Mouse (Mus musculus): ENCODE measurements around the gene Pip5k1a.
"Not testable (repeated sequence)": the region's sequence is repeated elsewhere in the genome, so short reads cannot be mapped to it uniquely, and the experiment has no call there.

Pip5k1a gene

DNA sequence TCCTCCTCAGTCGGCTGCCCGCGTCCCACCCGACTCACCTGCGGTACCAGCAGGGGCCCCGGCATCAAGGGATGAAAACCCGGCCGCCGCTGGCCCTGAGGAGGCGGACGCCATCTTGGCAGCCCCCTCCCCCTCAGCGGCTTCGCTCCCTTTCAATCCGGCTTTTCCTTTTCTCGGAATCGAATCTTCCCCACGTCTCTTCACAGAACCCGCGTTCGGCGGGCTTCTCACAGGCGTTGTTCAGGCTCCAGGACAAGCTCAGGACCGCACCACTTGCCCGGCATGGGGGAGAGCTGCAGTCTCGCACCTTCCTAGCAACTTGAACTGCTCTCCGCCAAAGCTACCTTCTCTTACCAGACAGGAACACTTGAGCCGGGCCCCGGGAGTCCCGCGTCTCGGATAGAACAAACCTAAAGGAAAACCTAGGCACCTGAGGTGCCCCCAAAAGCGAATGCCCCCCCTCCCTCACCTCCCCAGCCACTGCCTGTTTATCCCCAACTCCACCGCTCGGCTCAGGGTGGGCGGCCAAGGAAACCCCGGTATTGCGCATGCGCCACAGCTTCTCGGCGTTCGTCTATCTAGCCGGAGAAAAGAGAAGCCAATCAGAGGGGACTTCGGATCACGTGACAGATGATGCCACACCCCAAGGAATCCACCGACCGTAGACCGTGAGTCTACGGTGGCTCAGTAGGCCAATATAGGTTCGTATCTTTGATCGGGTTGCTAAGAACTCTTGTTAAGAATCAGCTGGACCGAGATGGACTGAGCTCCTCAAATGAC, at the start of gene Pip5k1a:
TSS of gene Pip5k1a (minus strand) at position 593 of the 780 bp plus-strand sequence.
- peak; percentile 99 for DNase-seq (ENCODE audit: low read depth)

DNA sequence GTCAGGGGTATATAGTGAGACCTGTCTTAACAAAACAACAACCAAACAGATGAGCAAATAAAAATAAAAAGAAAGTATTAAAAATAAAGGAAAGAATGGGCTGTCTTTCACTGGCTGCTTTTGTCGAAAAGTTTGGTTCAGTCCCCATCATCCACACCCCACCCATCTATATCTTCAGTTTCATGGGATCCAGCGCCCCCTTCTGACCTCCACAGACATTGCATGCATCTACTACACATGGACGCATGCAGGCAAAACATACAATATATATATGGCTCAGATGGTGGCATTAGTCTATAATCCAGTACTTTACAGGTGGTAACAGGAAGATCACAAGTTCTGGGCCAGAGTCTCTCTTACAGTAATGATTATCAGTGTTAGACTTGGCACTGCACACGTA, 47.1 kb upstream of the Pip5k1a start:
- DNase-seq (ENCODE audit: low read depth), result peak; percentile 58

DNA sequence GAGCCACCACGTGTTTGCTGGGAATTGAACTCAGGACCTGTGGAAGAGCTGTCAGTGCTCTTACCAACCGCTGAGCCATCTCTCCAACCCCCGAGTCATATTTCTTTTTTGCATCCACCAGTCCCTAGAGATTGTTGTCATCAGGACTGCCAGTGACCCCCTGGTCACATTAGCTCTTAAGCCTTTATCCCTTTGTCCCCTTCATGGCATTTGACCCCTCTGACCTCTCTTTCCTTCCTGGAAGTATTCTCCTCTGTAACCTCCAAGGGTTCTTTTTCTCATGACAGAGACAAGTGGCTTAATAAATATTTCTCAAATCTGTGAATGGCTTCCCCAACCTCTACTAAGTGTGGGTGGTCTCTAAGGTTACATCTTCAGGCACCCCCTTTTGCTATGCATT, 41.2 kb upstream of the Pip5k1a start:
- DNase-seq (ENCODE audit: low read depth), result no peak

DNA sequence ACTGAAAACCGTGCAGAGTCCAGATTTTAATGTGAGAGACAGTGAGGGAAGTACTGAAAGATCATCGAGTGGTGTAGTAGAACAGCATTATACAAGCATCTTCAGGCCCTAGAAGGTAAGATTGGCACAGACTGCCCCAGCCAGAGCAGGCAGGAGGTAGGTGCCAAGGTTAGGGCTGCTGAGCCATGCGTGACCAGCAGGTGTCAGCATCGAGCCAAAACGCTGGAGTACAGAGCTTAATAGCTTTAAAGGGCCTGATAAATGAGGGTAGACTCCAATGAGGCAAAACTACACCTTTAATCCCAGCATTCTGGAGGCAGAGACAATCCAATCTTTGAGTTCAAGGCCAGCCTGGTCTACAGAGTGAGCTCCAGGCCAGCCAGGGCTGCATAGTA, 35.9 kb upstream of the Pip5k1a start:
- peak; percentile 78 for DNase-seq (ENCODE audit: low read depth)

DNA sequence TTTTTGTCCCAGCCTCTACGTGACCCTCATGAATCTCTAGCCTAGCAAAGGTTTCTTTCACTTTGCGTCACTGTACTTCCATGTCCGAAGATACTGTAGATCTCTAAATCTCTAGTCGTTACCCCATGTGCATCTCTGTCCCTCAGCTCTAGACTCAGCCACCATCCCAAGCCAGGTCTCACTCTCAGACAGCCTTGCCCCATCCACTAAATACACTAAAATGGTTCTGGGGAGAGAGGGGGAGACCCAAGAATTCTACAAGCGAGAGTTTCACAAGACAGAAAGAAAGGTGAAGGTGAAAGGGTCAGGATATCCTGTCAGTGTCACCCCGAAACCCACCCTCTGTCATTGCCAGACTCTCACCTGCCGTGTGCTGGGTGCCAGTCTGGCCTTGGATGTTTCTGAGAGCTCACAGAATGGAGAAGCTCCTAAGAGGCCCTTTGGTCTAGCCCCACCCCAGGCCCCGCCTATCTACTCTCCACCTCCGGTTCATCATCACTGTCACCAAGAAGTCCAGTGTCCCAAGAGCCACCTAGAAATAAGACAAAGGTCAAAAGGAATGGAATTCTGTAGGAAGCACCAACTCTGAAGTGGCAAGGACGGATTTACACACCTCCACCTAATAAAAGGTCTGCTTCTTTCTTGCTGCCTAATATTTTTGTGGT, 35.4 kb upstream of the Pip5k1a start, which contains the start of gene Tnfaip8l2:
TSS of gene Tnfaip8l2 (minus strand) at position 409 of the 665 bp plus-strand sequence.
- no peak for DNase-seq (ENCODE audit: low read depth)

DNA sequence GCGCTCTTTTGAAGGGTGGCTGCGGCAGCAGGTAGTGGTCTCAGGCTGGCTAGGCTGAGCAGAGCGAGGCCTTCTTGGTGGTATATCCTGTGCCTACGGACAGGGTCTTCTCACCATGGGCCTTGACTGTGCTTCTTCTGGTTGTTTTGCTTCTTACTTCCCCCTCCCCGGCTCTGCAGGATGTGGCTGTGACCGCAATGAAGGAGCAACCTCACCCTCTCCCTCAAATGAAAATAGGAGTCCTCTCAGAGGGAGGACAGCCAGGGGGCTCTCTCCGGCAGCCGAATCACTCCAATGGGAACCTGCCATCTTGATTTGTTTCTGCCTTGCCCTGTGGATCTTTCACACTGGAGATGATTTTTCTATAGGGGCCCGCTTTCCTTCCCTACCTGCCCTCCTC, 34.7 kb upstream of the Pip5k1a start:
- no peak for DNase-seq (ENCODE audit: low read depth)

DNA sequence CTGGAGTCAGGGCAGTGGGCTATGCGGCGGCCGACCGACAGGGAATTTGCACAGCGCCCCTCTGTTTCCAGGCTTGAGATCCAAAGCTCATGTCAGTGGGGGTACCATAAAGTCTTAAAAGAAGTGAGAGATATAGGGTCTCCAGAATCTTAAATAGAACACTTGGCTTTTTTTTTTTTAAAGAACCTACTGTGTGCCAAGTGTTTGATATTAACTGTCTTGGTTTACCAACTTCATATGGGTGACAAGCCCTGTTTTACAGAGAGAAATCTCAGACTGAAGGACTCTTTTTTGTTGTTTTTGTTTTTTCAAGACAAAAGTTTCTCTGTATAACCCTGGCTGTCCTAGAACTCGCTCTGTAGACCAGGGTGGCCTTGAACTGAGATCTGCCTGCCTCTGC, 34.1 kb upstream of the Pip5k1a start:
- DNase-seq (ENCODE audit: low read depth), result no peak

DNA sequence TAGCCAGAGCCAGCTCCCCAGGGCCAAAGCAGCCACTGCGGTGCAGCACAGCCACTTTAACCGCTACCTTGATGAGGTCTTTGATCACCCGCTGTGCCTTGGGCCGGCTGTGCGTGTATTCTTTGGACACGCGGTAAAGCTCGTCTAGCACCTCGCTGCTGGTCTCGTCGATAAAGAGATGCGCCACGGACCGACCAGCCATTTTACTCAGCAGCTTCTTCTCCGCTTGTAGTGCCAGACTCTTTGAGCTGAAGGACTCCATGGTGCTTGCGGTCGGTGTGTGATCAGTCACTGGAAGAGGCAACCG, 33.5 kb upstream of the Pip5k1a start:
- no peak for DNase-seq (ENCODE audit: low read depth)

DNA sequence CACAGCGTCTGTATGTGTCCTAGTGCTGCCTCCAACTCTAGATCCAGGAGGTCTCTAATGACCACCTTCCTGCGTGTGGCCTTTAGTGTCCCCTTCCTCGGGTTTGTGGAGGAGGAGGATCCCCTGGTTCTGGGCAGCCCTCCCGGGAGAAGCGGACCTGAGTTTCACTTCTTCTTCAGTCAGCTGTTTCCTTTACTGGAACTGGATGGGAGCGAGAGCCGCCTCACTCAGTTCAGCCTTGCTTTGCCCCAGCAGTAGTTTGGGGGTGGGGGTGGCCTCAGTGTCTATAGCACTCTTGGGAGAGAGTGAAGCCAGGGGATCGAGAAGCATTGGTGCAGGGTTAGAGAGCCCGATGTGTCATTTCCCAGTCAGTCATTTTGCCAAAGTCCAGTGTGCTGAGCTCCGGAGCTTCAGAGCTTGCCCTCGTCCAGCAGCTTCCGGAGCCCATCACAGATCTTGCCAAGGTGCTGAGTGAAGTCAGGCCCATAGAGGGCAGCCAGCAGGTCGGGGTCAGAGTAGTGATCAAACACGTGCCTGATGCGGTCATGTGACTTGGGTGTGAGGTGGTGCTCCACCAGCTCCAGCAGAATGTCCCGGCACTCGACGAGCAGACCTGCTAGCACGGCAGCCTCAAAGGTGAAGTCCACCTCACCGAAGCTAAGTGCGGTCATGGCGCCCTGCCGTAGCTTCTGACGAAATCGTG, 33.0 kb upstream of the Pip5k1a start:
- DNase-seq (ENCODE audit: low read depth), result no peak

DNA sequence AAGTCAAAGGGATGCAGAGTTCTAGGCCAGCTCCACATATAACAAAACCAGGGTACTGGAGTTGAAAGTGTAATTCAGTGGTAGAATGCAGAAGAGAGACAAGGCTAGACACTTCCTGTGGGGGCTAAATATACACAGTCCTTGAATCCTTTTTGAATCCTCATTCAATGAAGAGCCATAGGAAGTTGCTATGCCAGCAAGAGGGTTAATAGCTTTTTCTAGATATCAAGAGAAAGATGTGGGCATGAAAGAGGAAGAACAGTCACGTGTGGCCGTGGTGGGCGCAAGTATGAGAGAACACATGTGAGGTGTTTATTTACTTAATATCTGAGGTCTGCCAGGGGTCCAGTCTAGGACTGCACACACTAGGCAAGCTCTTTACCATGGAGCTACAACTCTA, 29.6 kb upstream of the Pip5k1a start:
- no peak for DNase-seq (ENCODE audit: low read depth)

DNA sequence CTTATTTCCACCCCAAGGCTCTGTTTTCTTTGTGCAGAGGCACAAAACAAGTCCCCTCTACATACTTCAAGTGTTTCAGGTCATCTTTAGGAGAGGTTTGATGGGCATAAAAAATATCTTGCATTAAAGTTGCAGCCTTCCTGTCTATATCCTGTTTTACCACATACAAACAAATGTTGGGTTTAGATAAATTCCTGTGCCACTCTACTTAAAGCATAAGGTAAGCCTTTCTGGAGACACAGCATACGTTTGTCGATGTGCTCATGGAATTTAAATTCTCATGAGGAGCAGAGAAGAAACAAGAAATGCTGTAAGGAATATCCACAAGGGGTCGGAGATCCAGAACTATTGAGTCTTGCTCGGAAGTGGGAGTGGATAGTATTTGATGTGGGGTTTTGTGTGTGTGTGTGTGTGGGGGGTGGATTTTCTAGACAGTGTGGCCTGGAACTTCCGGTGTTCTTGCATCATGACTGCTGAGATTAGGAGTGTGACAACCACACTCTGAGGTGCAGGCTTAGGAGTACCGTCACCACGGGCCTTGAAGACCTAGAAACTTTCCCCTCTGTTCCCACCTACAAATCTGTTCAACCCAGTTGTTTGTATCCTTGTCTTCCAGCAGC, 28.8 kb upstream of the Pip5k1a start:
- DNase-seq (ENCODE audit: low read depth), result no peak

DNA sequence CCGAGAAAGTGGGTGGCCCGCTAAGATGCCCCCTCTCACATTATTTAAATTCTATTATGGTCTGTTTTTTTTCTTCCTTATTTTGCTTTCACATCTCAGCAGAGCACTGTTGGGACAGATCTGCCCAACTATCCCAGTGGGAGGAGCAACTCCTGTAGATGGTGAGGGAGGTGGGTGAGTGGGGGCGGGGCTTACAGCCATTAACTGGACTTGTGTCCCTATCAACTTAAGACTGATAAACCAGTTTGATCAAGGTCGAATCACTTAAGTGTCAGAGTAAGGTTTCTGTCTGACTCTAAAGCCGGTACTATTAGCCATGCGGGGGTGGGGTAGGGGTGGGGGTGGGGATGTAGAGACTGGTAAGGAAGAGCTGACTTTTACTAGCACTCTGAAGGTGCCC, 28.3 kb upstream of the Pip5k1a start:
- no peak for DNase-seq (ENCODE audit: low read depth)

DNA sequence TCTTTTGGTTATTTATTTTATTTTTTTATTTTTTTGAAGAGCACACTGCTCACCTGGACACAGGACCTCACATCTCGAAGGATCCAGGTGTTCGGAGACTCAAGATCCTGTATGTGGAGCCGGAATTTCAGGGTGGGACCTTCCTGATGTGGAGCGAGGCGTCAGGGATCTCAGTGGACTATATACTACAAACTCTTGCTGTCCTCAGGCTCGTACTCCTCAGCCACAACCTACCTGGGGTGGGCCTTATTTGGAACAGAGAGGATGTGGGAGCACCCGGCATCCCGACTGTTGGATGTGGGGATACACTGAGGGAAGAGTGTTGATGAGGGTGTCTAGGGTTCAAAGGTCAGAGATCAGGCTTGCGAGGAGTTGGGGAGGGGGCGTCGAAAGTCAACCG, 27.4 kb upstream of the Pip5k1a start:
- DNase-seq (ENCODE audit: low read depth), result not testable (repeated sequence)

DNA sequence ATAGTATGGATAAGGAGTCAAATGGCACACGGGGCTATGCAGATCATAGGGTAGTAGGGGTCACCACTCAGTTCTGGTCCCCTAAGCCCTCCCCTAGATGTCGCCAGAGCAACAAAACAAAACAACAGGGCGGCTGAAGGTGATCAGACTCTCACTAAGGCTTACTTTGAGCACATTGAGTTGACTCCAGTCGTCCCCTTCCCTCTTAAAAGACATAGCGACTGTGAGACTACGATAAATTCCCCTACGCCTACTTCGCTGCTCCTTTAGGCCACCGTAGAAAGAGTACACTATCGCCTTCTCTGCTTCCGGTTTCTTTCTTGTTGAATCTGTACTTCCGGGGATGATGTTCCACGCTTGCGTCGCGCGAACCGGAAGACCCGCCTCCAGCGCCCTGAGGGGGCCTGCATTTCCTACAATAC, 27.0 kb upstream of the Pip5k1a start, which contains the start of the genes Scnm1 and Lysmd1:
TSS of gene Scnm1 (minus strand) at position 332 of the 422 bp plus-strand sequence.
TSS of gene Lysmd1 (plus strand) at position 409 of the 422 bp plus-strand sequence.
- DNase-seq (ENCODE audit: low read depth), result peak; percentile 93

DNA sequence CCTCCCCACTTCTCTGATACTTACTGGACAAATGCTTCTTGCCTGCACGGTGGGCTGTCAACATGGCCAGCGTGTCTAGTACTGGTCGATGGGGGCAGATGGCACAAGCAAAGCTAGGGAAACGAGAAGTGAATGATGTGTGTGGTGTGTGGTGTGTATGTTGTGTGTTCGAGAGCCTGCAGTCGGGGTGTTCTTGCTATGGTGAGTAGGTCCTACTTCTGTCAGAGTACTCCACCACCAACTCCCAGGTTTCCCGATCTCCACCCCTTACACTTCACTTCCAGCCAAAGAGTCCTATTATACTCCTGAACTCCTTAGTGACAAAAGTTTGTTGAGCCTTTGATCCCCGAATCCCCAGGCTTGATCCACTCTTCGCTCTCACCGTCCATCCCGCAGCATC, 26.4 kb upstream of the Pip5k1a start:
- no peak for DNase-seq (ENCODE audit: low read depth)

DNA sequence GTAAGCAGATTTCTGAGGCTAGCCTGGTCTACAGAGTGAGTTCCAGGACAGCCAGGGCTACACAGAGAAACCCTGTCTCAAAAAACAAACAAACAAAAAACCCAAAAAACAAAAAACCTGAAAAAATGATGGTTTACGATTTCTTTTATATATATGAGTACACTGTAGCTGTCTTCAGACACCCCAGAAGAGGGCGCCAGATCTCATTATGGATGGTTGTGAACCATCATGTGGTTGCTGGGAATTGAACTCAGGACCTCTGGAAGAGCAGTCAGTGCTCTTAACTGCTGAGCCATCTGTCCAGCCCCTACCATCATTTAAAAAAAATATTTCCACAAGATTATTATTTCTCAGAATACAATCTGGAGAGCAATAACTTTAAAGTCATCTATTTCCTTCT, 25.7 kb upstream of the Pip5k1a start:
- not testable (repeated sequence) for DNase-seq (ENCODE audit: low read depth)

DNA sequence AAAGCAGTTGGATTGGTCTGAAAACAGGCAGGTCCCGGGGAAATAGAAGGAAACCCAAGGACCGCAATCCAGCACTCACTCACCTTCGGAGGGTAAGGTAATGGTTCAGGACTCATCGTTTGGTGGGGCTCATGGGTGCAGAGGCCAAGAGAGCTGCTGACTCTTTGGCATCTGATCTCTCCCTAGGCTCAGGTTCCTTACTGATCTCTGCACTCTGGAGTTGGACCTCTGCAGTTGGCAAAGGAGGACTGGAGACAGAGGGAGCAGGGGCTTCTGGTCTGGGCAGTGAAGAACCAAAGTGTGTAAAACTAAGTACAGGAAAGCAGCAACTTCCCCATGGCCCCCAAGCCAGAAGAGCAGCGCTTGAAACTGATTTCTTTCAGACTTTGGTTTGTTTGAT, 23.4 kb upstream of the Pip5k1a start:
- no peak for DNase-seq (ENCODE audit: low read depth)

DNA sequence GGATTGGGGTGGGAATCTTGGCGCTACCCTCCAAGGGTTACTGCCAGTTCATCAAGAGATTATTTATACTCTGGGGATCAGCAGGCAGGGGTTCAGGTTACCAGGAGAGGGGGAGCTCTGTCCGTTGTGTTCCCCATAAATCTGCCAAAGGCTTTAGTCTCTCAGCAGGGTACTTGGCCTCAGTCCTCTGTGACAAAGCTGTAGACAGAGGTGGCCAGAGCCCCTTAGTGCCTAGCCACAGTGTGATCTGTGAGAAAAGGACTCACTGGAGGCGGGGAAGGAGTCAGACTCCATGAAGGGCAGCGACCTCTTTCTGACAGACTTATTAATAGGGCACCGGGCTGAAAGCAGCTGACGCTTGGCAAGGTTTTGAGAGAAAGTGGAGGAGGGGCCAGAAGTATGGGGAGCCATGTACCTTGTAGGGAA, 22.5 kb upstream of the Pip5k1a start:
- no peak for DNase-seq (ENCODE audit: low read depth)

DNA sequence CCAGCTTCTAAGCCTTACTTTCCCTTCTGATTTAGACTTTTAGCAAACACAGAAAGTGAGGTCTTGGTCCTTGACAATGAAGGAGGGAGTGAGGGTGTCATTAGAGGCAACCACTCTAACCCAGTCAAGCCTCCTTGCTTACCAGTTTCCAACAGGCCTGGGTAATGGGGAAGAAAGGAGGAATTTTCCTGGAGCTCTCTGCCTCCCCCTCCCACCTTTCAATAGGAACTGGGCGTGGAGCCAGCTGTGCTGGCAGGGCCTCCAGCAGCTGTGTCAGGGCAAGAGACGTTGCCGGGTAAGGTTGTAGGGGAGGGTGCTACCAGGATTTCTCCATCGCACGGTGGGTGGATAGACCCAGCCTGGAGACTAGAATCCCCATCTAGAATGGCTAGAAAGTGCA, 18.2 kb upstream of the Pip5k1a start:
- DNase-seq (ENCODE audit: low read depth), result no peak

DNA sequence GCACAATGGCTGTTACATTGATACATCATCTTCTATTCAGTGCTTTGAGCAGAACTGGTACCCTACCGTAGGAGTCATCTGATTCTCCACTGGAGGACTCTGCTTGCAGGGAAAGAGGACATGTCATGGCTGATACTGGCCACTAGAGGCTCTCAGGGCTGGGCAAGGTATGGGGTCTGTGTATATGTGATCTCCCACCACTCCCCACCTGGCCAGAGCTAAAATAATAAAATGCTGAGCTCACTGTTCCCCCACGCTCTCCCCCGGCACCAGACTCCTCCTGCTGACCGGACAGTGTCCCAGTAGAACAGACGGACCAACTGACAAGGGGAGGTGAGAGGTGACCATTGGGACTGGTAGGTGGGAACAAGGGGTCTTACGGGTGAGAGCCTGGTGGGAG, 17.5 kb upstream of the Pip5k1a start, which contains the start of gene Tmod4:
TSS of gene Tmod4 (plus strand) at position 231 of the 400 bp plus-strand sequence.
- no peak for DNase-seq (ENCODE audit: low read depth)

DNA sequence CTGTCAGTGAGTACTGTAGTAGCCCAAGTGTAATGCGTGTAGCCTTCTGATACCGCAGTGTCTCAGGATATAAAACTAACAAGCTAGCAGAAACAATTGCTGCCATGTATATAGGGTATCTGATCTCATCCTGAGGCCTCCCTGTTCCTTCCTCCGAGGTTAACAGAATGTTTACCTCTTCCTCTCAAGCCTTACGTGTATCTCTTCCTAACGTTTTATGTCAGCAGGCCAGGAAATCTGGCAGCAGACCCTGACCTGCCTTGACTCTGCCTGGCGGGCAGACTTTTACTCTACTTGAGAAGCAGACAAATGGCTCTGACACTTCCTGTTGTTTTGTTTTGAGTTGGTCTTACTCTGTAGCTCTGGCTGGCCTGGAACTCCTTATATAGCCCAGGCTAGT, 14.8 kb upstream of the Pip5k1a start:
- DNase-seq (ENCODE audit: low read depth), result no peak

DNA sequence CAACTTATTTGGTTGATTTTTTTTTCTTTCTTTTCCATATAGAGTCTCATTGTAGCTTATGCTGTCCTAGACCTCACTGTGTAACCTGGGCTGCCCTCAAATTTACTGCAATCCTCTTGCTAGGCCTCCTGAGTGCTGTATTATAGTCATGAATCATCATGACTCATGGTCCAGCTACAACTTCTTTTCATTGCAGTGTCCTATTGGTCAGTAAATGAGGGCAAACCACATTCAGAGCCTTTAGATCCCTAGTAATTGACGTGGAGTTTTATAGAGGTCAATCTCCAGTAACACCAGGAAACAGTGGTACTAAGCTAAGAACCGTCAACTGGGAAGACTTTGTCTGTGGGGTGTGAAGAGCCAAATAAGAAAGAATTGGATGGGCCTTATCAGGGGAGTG, 11.0 kb upstream of the Pip5k1a start:
- no peak for DNase-seq (ENCODE audit: low read depth)
